Mouse (Mus musculus): ENCODE measurements around the gene Hsd17b11. TPM values are rescaled to one million over a fixed set of nuclear protein-coding genes. Genes with fewer than 3 reads are reported as not detected.

Gene Hsd17b11
- polyA plus RNA-seq, 1 experiment from 2014 or later, result 1.6 TPM

GRCm38 (mm10) chr5:104023289-104024020 is 1.7 kb upstream of the Hsd17b11 start:
- DNase-seq (ENCODE audit: low spot score), result no peak
- no peak overlapping the region for H3K4me2 ChIP-seq (ENCODE audit: low read length)
- no peak overlapping the region for H3K4me3 ChIP-seq (ENCODE audit: low read depth, low read length)
- 76% methylated on average over 8 of the region's 8 CpGs for WGBS
- no peaks in the 10 kb centered on the region for H3K36me3 ChIP-seq (ENCODE audit: control insufficient read depth, insufficient read depth, low read length)
- no peak for ATAC-seq
- H3K27me3 ChIP-seq (replicated peaks; ENCODE audit: control insufficient read depth, insufficient read depth, low read length), result no peaks in the 10 kb centered on the region
- H3K9me3 ChIP-seq (replicated peaks; ENCODE audit: control insufficient read depth, low read length), result no peaks in the 10 kb centered on the region
- no peak overlapping the region for H3K9ac ChIP-seq (ENCODE audit: low read length)
- H3K27ac ChIP-seq (ENCODE audit: low read depth, low read length), result no peak overlapping the region
- H3K4me1 ChIP-seq (ENCODE audit: control insufficient read depth, insufficient read depth, low read length), result no peaks in the 10 kb centered on the region

GRCm38 (mm10) chr5:104022558-104022957 is 839 bp upstream of the Hsd17b11 start:
- H3K4me3 ChIP-seq (ENCODE audit: low read depth, low read length), result no peak overlapping the region
- H3K27ac ChIP-seq (ENCODE audit: low read depth, low read length), result no peak overlapping the region
- H3K9me3 ChIP-seq (replicated peaks; ENCODE audit: control insufficient read depth, low read length), result no peaks in the 10 kb centered on the region
- H3K4me2 ChIP-seq (ENCODE audit: low read length), result peak overlapping the region; percentile 58
- 39% methylated on average over 5 of the region's 5 CpGs for WGBS
- no peak overlapping the region for H3K9ac ChIP-seq (ENCODE audit: low read length)
- H3K27me3 ChIP-seq (replicated peaks; ENCODE audit: control insufficient read depth, insufficient read depth, low read length), result no peaks in the 10 kb centered on the region
- ATAC-seq, result no peak
- no peaks in the 10 kb centered on the region for H3K4me1 ChIP-seq (ENCODE audit: control insufficient read depth, insufficient read depth, low read length)
- DNase-seq (ENCODE audit: low spot score), result no peak
- H3K36me3 ChIP-seq (ENCODE audit: control insufficient read depth, insufficient read depth, low read length), result no peaks in the 10 kb centered on the region

GRCm38 (mm10) chr5:104011419-104011818 is 10.3 kb downstream of the Hsd17b11 start:
- H3K4me1 ChIP-seq (ENCODE audit: control insufficient read depth, insufficient read depth, low read length), result no peaks in the 10 kb centered on the region
- no peak overlapping the region for H3K4me3 ChIP-seq (ENCODE audit: low read depth, low read length)
- no peak for DNase-seq (ENCODE audit: low spot score)
- H3K4me2 ChIP-seq (ENCODE audit: low read length), result no peak overlapping the region
- H3K36me3 ChIP-seq (ENCODE audit: control insufficient read depth, insufficient read depth, low read length), result no peaks in the 10 kb centered on the region
- no peak overlapping the region for H3K27ac ChIP-seq (ENCODE audit: low read depth, low read length)
- no peak overlapping the region for H3K9ac ChIP-seq (ENCODE audit: low read length)
- H3K27me3 ChIP-seq (replicated peaks; ENCODE audit: control insufficient read depth, insufficient read depth, low read length), result no peaks in the 10 kb centered on the region
- H3K9me3 ChIP-seq (replicated peaks; ENCODE audit: control insufficient read depth, low read length), result no peaks in the 10 kb centered on the region
- no peak for ATAC-seq

- Histone ChIP-seq H3K27ac (ENCODE audit: low read depth, low read length) (no peak overlapping the region), H3K36me3 (ENCODE audit: control insufficient read depth, insufficient read depth, low read length) (no peaks in the 10 kb centered on the region), H3K9ac (ENCODE audit: low read length) (no peak overlapping the region), H3K4me2 (ENCODE audit: low read length) (no peak overlapping the region), H3K4me1 (ENCODE audit: control insufficient read depth, insufficient read depth, low read length) (no peaks in the 10 kb centered on the region), H3K4me3 (ENCODE audit: low read depth, low read length) (no peak overlapping the region), H3K9me3 (replicated peaks; ENCODE audit: control insufficient read depth, low read length) (no peaks in the 10 kb centered on the region), H3K27me3 (replicated peaks; ENCODE audit: control insufficient read depth, insufficient read depth, low read length) (no peaks in the 10 kb centered on the region)
- 95% methylated on average over 7 of the region's 7 CpGs for WGBS
- ATAC-seq (no peak), DNase-seq (ENCODE audit: low spot score) (no peak)
Measured at GRCm38 (mm10) chr5:104010261-104010660, 11.5 kb downstream of the Hsd17b11 start.

GRCm38 (mm10) chr5:104009421-104009820 is 12.3 kb downstream of the Hsd17b11 start:
- no peak for DNase-seq (ENCODE audit: low spot score)
- H3K36me3 ChIP-seq (ENCODE audit: control insufficient read depth, insufficient read depth, low read length), result no peaks in the 10 kb centered on the region
- WGBS, result 91% methylated on average over 3 of the region's 3 CpGs

GRCm38 (mm10) chr5:104007801-104008200 is 13.9 kb downstream of the Hsd17b11 start:
- H3K4me2 ChIP-seq (ENCODE audit: low read length), result no peak overlapping the region
- H3K4me3 ChIP-seq (ENCODE audit: low read depth, low read length), result no peak overlapping the region
- no peaks in the 10 kb centered on the region for H3K36me3 ChIP-seq (ENCODE audit: control insufficient read depth, insufficient read depth, low read length)
- ATAC-seq (no peak), DNase-seq (ENCODE audit: low spot score) (no peak)
- H3K9me3 ChIP-seq (replicated peaks; ENCODE audit: control insufficient read depth, low read length), result no peaks in the 10 kb centered on the region
- H3K9ac ChIP-seq (ENCODE audit: low read length), result no peak overlapping the region
- H3K4me1 ChIP-seq (ENCODE audit: control insufficient read depth, insufficient read depth, low read length), result 0 out of 2 replicates have a peak, but pooled peaks cover 3% of the 10 kb centered on the region
- 81% methylated on average over 5 of the region's 5 CpGs for WGBS
- no peaks in the 10 kb centered on the region for H3K27me3 ChIP-seq (replicated peaks; ENCODE audit: control insufficient read depth, insufficient read depth, low read length)
- H3K27ac ChIP-seq (ENCODE audit: low read depth, low read length), result no peak overlapping the region

More at GRCm38 (mm10) chr5:104009421-104009820, 12.3 kb downstream of the Hsd17b11 start:
- no peak overlapping the region for H3K4me3 ChIP-seq (ENCODE audit: low read depth, low read length)
- H3K9me3 ChIP-seq (replicated peaks; ENCODE audit: control insufficient read depth, low read length), result no peaks in the 10 kb centered on the region
- H3K27ac ChIP-seq (ENCODE audit: low read depth, low read length), result no peak overlapping the region
- H3K9ac ChIP-seq (ENCODE audit: low read length), result no peak overlapping the region
- H3K4me2 ChIP-seq (ENCODE audit: low read length), result no peak overlapping the region
- no peak for ATAC-seq
- no peaks in the 10 kb centered on the region for H3K27me3 ChIP-seq (replicated peaks; ENCODE audit: control insufficient read depth, insufficient read depth, low read length)
- no peaks in the 10 kb centered on the region for H3K4me1 ChIP-seq (ENCODE audit: control insufficient read depth, insufficient read depth, low read length)

GRCm38 (mm10) chr5:104006811-104007210 is 14.9 kb downstream of the Hsd17b11 start:
- ATAC-seq, result no peak
- no peaks in the 10 kb centered on the region for H3K36me3 ChIP-seq (ENCODE audit: control insufficient read depth, insufficient read depth, low read length)
- H3K9ac ChIP-seq (ENCODE audit: low read length), result no peak overlapping the region
- H3K4me3 ChIP-seq (ENCODE audit: low read depth, low read length), result no peak overlapping the region
- no peak for DNase-seq (ENCODE audit: low spot score)
- 0 out of 2 replicates have a peak, but pooled peaks cover 3% of the 10 kb centered on the region for H3K4me1 ChIP-seq (ENCODE audit: control insufficient read depth, insufficient read depth, low read length)
- H3K27ac ChIP-seq (ENCODE audit: low read depth, low read length), result no peak overlapping the region
- H3K4me2 ChIP-seq (ENCODE audit: low read length), result no peak overlapping the region
- H3K9me3 ChIP-seq (replicated peaks; ENCODE audit: control insufficient read depth, low read length), result no peaks in the 10 kb centered on the region
- H3K27me3 ChIP-seq (replicated peaks; ENCODE audit: control insufficient read depth, insufficient read depth, low read length), result no peaks in the 10 kb centered on the region
- WGBS, result 64% methylated on average over 3 of the region's 3 CpGs

- Histone ChIP-seq H3K9ac (ENCODE audit: low read length) (no peak overlapping the region), H3K4me3 (ENCODE audit: low read depth, low read length) (no peak overlapping the region), H3K27me3 (replicated peaks; ENCODE audit: control insufficient read depth, insufficient read depth, low read length) (no peaks in the 10 kb centered on the region), H3K36me3 (ENCODE audit: control insufficient read depth, insufficient read depth, low read length) (no peaks in the 10 kb centered on the region), H3K4me1 (ENCODE audit: control insufficient read depth, insufficient read depth, low read length) (0 out of 2 replicates have a peak, but pooled peaks cover 3% of the 10 kb centered on the region), H3K9me3 (replicated peaks; ENCODE audit: control insufficient read depth, low read length) (no peaks in the 10 kb centered on the region), H3K4me2 (ENCODE audit: low read length) (no peak overlapping the region), H3K27ac (ENCODE audit: low read depth, low read length) (no peak overlapping the region)
- ATAC-seq (no peak), DNase-seq (ENCODE audit: low spot score) (no peak)
- WGBS, result 84% methylated on average over 2 of the region's 2 CpGs
Measured at GRCm38 (mm10) chr5:104003955-104004354, 17.8 kb downstream of the Hsd17b11 start.

- 0 out of 2 replicates have a peak overlapping the region, but pooled peaks have one; percentile 10 for H3K4me3 ChIP-seq (ENCODE audit: low read depth, low read length)
Measured at GRCm38 (mm10) chr5:104003256-104003931, 18.3 kb downstream of the Hsd17b11 start.

More at GRCm38 (mm10) chr5:104003256-104003931, 18.3 kb downstream of the Hsd17b11 start:
- WGBS, result 47% methylated on average over 15 of the region's 15 CpGs
- no peaks in the 10 kb centered on the region for H3K36me3 ChIP-seq (ENCODE audit: control insufficient read depth, insufficient read depth, low read length)
- H3K9me3 ChIP-seq (replicated peaks; ENCODE audit: control insufficient read depth, low read length), result no peaks in the 10 kb centered on the region
- DNase-seq (ENCODE audit: low spot score) (no peak), ATAC-seq (0 out of 2 replicates have a peak, but pooled peaks have one; percentile 29)
- peak overlapping the region; percentile 43 for H3K4me2 ChIP-seq (ENCODE audit: low read length)
- no peak overlapping the region for H3K27ac ChIP-seq (ENCODE audit: low read depth, low read length)
- H3K4me1 ChIP-seq (ENCODE audit: control insufficient read depth, insufficient read depth, low read length), result 0 out of 2 replicates have a peak, but pooled peaks cover 3% of the 10 kb centered on the region
- H3K9ac ChIP-seq (ENCODE audit: low read length), result peak overlapping the region; percentile 50
- H3K27me3 ChIP-seq (replicated peaks; ENCODE audit: control insufficient read depth, insufficient read depth, low read length), result no peaks in the 10 kb centered on the region
